In the genomic region with DNA sequence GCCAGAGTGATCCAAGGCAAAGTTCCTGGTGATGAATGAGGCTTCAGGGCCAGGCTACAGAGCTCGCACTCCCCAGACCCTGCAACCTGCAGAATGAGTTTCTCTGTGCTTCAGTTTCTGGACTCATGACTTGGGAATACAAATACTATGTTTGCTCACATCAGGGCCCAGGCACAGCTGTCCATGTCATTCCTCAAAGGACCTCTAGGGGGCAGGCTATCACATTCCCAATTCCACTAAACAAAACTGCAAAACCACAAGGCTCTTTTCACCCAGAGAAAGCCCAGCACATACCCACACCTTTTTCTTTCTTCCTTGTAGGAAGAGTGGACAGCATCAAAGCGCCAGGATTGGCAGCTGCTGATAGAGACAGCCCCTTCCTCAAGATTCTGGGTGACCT, we compare ENCODE assay signal across 10 mouse cellular contexts.
A peak's percentile ranks its signal among the peaks of the same experiment; 100 is the strongest.
DNase-seq lines count a peak whose midpoint lies in the region; ATAC-seq and TF ChIP-seq lines count a peak whose summit lies in the region.
"Had no signal": no experiment of that assay in that cellular context is flagged by ENCODE, and none has a peak within 500 bp of the region (broad histone marks: within the 10 kb centered on the region; RNA-seq: fewer than 3 reads in every experiment).

No protein-coding gene starts in this region.

- no peak overlapping the region for H3K27ac ChIP-seq in heart, postnatal 0 days (ENCODE audit: low read depth)
- H3K27ac ChIP-seq in ES-E14 (ENCODE audit: insufficient read depth, low read depth, low read length, poor library complexity, severe bottlenecking) = no peak overlapping the region
- H3K27ac ChIP-seq in cerebellum, adult 2 months (ENCODE audit: insufficient read depth, low read length) = no peak overlapping the region
- H3K27ac ChIP-seq in left cerebral cortex, adult 2 months = no peak overlapping the region
- H3K27ac ChIP-seq: hindbrain, embryonic 15.5 days; neural tube, embryonic 13.5 days had no signal

- 43% methylated on average over 2 of the region's 2 CpGs for WGBS in heart, postnatal 0 days
- WGBS in cerebellum, adult 2 months = 67% methylated on average over 2 of the region's 2 CpGs

- no peak for TF ChIP-seq POLR2A in cerebellum, adult 2 months (IDR thresholded peaks at IDR 0.05; ENCODE audit: borderline replicate concordance, insufficient read depth, low read length)

- H3K36me3 ChIP-seq in heart, postnatal 0 days (replicated peaks; ENCODE audit: control insufficient read depth, insufficient read depth, low read length) = no peaks in the 10 kb centered on the region
- H3K36me3 ChIP-seq in ES-E14 (ENCODE audit: control insufficient read depth, insufficient read depth, low read length, poor library complexity, severe bottlenecking) = no peaks in the 10 kb centered on the region
- H3K36me3 ChIP-seq: hindbrain, embryonic 15.5 days; neural tube, embryonic 13.5 days had no signal

- H3K9me3 ChIP-seq in heart, postnatal 0 days (replicated peaks; ENCODE audit: control insufficient read depth, low read length) = no peaks in the 10 kb centered on the region; the same call in 1 of the 2 replicates
- no peaks in the 10 kb centered on the region for H3K9me3 ChIP-seq in ES-E14 (ENCODE audit: control insufficient read depth, insufficient read depth, low read depth, low read length)
- H3K9me3 ChIP-seq: hindbrain, embryonic 15.5 days; neural tube, embryonic 13.5 days had no signal

- H3K4me1 ChIP-seq in heart, postnatal 0 days (ENCODE audit: control insufficient read depth, insufficient read depth) = no peaks in the 10 kb centered on the region
- H3K4me1 ChIP-seq in ES-E14 (ENCODE audit: control insufficient read depth in 2 of 2, insufficient read depth in 2 of 2, low read length in 2 of 2, poor library complexity in 1 of 2) = no peaks in the 10 kb centered on the region
- H3K4me1 ChIP-seq in cerebellum, adult 2 months (ENCODE audit: control insufficient read depth, insufficient read depth, low read length) = peaks cover 18% of the 10 kb centered on the region

- intact Hi-C loops in heart, postnatal 25 days (cut with DNase I) = loop anchor here (5.0 kb wide), 2 partner anchors 489 to 629 kb away; no protein-coding TSS in a partner anchor
- intact Hi-C loops in heart, postnatal 14 days (cut with DNase I) = loop anchor here (2.0 to 5.0 kb wide), 2 partner anchors 489 to 628 kb away; no protein-coding TSS in a partner anchor
- intact Hi-C loops in left cerebral cortex, adult 2 months (cut with DNase I) = loop anchor here (5.0 to 10.0 kb wide), 3 partner anchors 82 to 629 kb away; no protein-coding TSS in a partner anchor

- no peak for TF ChIP-seq EP300 in heart, postnatal 0 days (IDR thresholded peaks at IDR 0.05; ENCODE audit: low read depth)

- H3K9ac ChIP-seq in heart, postnatal 0 days (replicated peaks; ENCODE audit: low read depth, low read length) = no peak overlapping the region
- no peak overlapping the region for H3K9ac ChIP-seq in ES-E14 (ENCODE audit: insufficient read depth, low read depth, low read length, poor library complexity, severe bottlenecking)
- H3K9ac ChIP-seq: hindbrain, embryonic 15.5 days; neural tube, embryonic 13.5 days had no signal

- ATAC-seq in heart, postnatal 0 days (ENCODE audit: insufficient read depth, low read depth) = no peak

- H3K4me2 ChIP-seq in heart, postnatal 0 days (ENCODE audit: low read depth, low read length) = no peak overlapping the region
- H3K4me2 ChIP-seq: hindbrain, embryonic 15.5 days; neural tube, embryonic 13.5 days had no signal

- in situ Hi-C loops in ES-E14 (cut with MboI; ENCODE audit: low sequenced_read_pairs in 2 of 2, unreplicated experiment in 2 of 2) = no loop called here

- peak; percentile 70 for TF ChIP-seq CTCF in heart, postnatal 0 days (IDR thresholded peaks at IDR 0.05; ENCODE audit: low read depth)
- TF ChIP-seq CTCF in cerebellum, adult 2 months (IDR thresholded peaks at IDR 0.05; ENCODE audit: borderline replicate concordance, insufficient read depth, low read depth, low read length) = peak; percentile 69; the same call in 1 of the 2 replicates
- TF ChIP-seq CTCF in left cerebral cortex, adult 2 months (IDR thresholded peaks at IDR 0.05) = peak; percentile 91

- DNase-seq in heart, postnatal 0 days (ENCODE audit: low spot score) = no peak
- no peak for DNase-seq in heart, postnatal 25 days (ENCODE audit: low spot score)
- peak; percentile 22 for DNase-seq in ES-E14 (ENCODE audit: low read depth, low spot score)
- DNase-seq in cerebellum, adult 2 months = peak; percentile 49 to 56
- DNase-seq in heart, postnatal 14 days = peak; percentile 29 to 51
- peak; percentile 47 to 68 for DNase-seq in left cerebral cortex, adult 2 months (ENCODE audit: extremely low spot score in 1 of 2, low spot score in 2 of 2)
- peak; percentile 54 to 68 for DNase-seq in right cerebral cortex, postnatal 10 days (ENCODE audit: low spot score in 2 of 2)
- DNase-seq in spleen, postnatal 36 days (ENCODE audit: low spot score in 2 of 2) = no peak

- no peaks in the 10 kb centered on the region for H3K27me3 ChIP-seq in heart, postnatal 0 days (ENCODE audit: control insufficient read depth, insufficient read depth, low read length)
- H3K27me3 ChIP-seq in cerebellum, adult 2 months (ENCODE audit: control insufficient read depth, insufficient read depth, low read length) = no peaks in the 10 kb centered on the region
- H3K27me3 ChIP-seq: hindbrain, embryonic 15.5 days; neural tube, embryonic 13.5 days had no signal

- H3K4me3 ChIP-seq in heart, postnatal 0 days (ENCODE audit: low read depth, low read length) = no peak overlapping the region
- H3K4me3 ChIP-seq in ES-E14 (ENCODE audit: insufficient read depth in 1 of 2, low read depth in 1 of 2, low read length in 2 of 2, poor library complexity in 1 of 2, severe bottlenecking in 1 of 2) = no peak overlapping the region
- no peak overlapping the region for H3K4me3 ChIP-seq in cerebellum, adult 2 months (replicated peaks; ENCODE audit: insufficient read depth, low read depth, low read length)
- H3K4me3 ChIP-seq in left cerebral cortex, adult 2 months = no peak overlapping the region
- H3K4me3 ChIP-seq: hindbrain, embryonic 15.5 days; neural tube, embryonic 13.5 days had no signal

TF ChIP-seq in ES-E14, 5 proteins besides CTCF, POLR2A, EP300 and RAD21:
- TF ChIP-seq ZNF384 (IDR thresholded peaks at IDR 0.05; ENCODE audit: low read depth, low read length) (no peak), HCFC1 (IDR thresholded peaks at IDR 0.05; ENCODE audit: borderline replicate concordance, insufficient read depth, low read length) (no peak), ZC3H11A (IDR thresholded peaks at IDR 0.05; ENCODE audit: borderline replicate concordance, low read depth, low read length) (no peak), MAFK (IDR thresholded peaks at IDR 0.05; ENCODE audit: insufficient read depth, low read depth, low read length) (no peak)

Comparison
In these comparisons a context has a peak if more than half of its experiments do, and no peak if none do; other contexts are left out.
1. DNase-seq: peak in ES-E14 (single experiment), cerebellum, adult 2 months (2 of 2), heart, postnatal 14 days (2 of 2), left cerebral cortex, adult 2 months (2 of 2) and right cerebral cortex, postnatal 10 days (2 of 2); none in heart, postnatal 0 days (single experiment), heart, postnatal 25 days (single experiment) and spleen, postnatal 36 days (0 of 2).
2. Peak in every context shown above with its lines, with median percentiles within 50 percentile points of each other: CTCF ChIP-seq.